Mouse (Mus musculus): ENCODE measurements around the gene Rab26.

DNA sequence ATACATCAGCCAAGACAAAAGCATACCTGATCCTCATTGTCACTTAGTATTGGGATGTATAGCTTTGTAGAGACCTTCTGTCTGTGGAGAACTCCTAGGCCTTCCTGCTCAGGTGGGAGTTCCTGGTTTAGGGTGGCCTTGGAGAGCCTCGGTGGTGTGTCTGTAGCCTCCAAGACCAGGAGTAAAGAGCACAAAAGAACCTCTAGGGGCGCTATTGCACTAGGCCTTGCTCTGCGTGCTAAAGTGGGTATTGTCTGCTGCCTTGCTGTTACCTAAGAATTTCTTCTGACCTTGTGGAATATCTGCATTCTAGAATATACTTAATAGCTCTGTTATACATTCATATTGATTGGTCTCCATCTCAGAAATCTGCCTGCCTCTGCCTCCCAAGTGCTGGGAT lies 6.4 kb upstream of the Rab26 start:
- TF ChIP-seq GATA1 (IDR thresholded peaks at IDR 0.05; ENCODE audit: low read length) (no peak), TAL1 (IDR thresholded peaks at IDR 0.05; ENCODE audit: low read length) (no peak)
